Mouse (Mus musculus): ENCODE data around the gene Endod1.

DNA sequence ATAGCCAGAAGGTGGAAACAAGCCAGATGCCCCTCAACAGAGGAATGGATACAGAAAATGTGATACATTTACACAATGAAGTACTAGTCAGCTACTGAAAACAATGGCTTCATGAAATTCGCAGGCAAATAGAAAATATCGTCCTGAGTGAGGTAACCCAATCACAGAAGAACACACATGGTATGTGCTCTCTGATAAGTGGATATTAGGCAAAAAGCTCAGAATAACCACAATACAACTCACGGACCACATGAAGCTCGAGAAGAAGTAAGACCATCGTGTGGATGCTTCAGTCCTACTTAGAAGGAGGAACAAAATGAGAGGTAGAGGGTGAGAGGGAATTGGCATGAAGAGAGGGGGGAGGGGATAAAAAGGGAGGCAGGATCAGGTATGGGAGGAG, 27.8 kb upstream of the Endod1 start:
- TF ChIP-seq POLR2A (IDR thresholded peaks at IDR 0.05; ENCODE audit: low read depth, low read length) (no peak), CTCF (IDR thresholded peaks at IDR 0.05; ENCODE audit: extremely low read depth, insufficient read depth, insufficient read length, insufficient replicate concordance) (no peak)
